Mouse (Mus musculus) right cerebral cortex, adult 2 months (tissue): Measurements from ENCODE around the gene Gm49711.
"Not testable (repeated sequence)": the region's sequence is repeated elsewhere in the genome, so short reads cannot be mapped to it uniquely, and the experiment has no call there.

ENCODE experiments used
- DNase-seq, 2 experiments: peaks; one replicate each; pipeline ENCODE4 v3.0.0; 2021 to 2022; ENCODE audit warnings: low spot score in 2 of 2

Gene Gm49711

DNA sequence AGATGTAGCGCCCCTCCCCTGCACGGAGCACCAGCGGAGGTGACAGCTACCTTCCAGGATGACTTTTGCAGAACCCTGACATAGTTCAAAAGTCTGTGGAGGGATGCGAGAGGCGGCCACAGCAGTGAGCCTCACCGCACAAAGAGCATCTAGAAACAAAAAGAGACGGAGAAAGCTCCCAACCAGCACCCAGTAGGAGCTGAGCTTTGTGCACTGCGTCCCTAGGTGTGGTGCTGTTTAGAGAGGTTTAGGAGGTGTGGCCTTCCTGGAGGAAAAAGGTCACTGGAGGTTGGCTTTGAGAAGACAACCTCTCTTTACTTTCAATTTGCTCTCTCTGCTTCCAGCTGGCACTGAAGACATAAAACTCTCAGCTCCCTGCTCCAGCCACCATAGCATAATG is 121.2 kb downstream of the Gm49711 start:
- DNase-seq, result no peak

DNA sequence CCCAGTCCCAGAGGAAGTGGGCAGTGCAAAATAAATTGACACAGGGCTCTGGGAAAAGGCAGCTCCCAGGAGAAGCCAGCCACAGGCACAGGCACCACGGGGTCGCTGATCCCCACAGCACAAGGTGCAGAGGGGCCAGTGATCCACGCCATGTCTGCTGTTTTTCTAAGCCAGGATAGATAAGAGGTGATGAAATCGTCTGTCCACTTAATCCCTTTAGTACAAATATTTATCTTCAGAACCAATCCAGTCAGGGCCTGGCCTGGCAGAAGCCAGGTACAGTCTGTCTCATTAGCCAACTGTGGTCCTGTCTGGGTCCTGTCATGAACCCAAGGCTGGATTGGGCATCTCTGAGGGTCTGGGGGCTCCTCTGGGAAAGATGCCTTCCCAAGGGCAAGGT is 125.4 kb downstream of the Gm49711 start:
- DNase-seq, result no peak

DNA sequence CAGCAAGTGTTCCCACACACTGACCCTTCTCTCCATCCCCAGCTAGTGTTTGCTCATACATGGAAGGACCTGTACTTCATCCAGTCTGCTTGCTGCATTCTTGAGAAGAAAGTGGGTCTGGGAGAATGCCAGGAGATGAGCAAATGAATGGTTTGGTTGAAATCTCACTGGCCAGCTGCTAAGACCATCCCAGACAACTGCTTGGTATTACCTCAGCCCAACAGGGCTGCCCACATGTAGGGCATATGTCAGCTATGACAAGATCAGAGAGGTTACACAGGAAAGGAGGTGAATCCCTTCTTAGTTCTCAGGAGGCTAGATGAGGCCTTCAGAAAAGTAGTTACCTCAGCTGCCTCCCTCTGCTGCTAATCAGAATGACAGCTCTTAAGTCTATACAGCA is 132.5 kb downstream of the Gm49711 start:
- no peak for DNase-seq

DNA sequence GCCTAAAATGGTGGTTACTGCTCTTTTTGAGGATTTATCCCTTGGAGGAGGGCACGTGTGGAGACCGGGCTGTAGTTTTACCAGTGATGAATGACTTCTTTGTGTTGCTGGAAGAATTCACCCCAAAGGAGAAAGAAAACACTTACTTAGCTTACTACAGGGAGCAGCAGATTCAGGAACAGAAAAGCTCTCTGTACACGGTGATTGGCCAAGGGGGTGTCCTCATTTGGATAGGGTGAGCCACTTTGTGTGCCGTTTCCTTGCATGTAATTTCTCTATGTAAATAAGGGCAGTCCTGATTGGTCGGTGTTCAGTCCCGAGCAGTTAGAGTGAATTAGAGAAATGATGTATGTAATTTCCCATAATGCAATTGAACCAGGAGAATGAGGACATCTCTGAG is 137.0 kb downstream of the Gm49711 start:
- DNase-seq, result no peak

DNA sequence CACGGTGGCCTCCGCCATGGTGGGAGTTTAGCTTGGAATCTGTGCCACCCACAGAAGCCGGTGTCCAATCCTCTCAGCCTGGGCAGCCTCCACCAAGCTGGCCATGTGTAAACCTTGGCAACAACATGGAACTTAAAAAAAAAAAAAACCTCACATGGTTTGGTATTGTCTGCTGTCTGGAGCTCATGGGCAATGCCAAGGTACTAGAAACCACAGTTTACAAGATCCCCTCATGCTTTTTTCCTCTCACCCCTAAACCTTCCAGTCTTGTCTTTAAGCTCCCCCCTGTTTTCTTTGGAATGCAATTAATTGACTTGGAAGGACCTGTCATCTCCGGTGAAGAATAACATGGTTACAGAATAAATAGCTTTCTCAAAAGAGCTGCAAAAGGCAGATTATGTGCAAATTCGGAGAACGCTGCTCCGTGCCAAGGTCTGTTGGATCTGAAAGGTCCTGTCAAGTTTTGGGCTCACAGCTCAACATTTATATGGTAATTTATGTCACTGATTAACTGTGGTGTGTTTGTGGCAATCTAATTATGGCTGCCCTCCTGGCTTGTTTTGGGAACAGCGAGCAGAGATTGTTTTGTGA is 138.7 kb downstream of the Gm49711 start:
- DNase-seq, result no peak

DNA sequence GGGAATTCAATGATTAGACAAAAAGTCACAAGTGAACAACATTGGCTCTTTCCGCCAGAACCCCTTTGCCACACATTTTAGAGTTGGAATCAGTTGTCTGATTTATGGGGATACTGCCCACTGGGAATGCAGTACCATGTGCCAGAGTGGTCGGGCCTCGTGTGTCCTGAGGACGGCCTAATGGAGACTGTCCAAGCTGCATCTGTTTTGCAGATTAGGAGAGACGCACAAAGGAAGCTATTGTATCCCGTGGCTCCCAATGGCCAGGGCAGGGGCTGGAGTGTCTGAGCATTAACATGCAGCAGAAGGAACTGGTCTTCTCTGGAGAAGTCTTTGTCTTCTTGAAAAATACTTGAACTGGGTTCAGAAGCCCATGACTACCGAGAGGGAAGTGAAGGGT is 142.5 kb downstream of the Gm49711 start:
- peak in 1 of 2 experiments; percentile 16 for DNase-seq

DNA sequence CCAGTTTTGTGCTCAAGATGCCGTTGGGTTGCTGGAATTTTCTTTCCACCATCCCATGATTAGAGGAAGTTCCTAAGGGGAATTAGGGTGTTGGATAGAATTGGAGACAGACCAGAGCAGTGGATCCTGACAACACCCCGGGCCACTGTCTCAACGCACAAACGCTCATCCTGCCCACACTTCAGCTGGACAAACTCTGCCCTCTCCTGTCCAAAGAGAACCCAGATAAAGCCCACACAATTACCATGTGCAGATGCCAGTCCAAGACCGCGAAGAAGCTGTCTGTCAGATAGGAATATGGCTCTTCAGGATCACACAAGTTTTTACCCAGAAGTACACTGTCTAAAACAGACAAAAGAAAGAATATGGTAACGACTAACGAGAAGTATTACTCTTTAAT is 145.5 kb downstream of the Gm49711 start:
- no peak for DNase-seq

DNA sequence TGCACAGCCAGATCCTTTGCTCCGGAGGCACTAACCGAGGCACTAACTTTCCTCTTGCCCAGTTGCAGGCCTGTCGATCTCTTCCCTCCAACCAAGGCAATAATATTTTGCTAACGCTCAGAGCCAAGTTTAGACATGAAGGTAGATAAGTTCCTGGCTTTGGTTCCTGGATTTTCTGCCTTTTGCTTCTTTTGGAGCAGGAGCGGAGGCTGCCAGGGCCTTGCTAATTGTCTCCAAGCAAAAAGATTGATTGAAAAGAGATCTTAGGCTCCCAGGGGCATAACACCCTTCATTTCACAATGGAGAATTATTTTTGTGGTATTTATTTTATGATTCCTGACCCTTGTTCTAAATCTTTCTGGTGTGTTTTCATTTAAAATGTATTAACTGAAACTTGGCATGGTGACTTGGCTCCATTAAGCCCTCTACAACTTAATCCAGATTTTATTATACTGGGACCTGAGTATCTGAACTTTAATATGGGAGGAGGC is 151.2 kb downstream of the Gm49711 start:
- DNase-seq, result no peak

DNA sequence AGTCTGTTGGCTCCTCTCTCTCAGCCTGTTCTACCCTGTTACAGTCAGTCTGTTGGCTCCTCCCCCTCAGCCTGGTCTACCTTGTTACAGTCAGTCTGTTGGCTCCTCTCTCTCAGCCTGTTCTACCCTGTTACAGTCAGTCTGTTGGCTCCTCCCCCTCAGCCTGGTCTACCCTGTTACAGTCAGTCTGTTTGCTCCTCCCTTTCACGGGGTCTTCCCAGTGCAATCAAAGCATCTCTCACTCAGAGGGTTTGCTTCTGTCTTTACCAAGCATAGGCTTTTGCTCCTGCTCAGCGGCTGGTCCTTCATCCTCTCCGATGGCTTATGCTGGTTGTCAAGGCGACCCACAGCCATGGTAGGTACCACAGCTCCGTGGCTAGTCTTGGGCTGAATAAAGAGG is 152.2 kb downstream of the Gm49711 start:
- not testable (repeated sequence) for DNase-seq

DNA sequence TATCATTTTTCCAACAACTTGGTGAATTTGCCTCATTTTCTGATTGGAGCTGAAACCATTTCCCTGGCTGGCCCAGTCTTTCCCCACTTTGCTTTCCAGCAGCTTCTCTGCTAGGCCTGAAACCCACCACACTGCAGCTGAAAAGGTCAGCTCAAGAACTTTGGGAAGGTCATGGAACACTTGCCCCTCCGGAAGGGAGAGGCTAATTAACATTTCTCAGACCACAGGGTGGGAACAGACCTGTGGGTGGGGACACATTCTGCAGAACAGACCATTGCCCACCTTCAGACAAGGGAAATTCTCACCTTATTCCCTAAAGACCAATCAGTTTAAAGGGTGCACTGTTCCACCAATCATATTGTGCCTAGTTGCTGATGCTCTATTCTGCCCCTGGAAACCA is 155.8 kb downstream of the Gm49711 start:
- not testable (repeated sequence) for DNase-seq

DNA sequence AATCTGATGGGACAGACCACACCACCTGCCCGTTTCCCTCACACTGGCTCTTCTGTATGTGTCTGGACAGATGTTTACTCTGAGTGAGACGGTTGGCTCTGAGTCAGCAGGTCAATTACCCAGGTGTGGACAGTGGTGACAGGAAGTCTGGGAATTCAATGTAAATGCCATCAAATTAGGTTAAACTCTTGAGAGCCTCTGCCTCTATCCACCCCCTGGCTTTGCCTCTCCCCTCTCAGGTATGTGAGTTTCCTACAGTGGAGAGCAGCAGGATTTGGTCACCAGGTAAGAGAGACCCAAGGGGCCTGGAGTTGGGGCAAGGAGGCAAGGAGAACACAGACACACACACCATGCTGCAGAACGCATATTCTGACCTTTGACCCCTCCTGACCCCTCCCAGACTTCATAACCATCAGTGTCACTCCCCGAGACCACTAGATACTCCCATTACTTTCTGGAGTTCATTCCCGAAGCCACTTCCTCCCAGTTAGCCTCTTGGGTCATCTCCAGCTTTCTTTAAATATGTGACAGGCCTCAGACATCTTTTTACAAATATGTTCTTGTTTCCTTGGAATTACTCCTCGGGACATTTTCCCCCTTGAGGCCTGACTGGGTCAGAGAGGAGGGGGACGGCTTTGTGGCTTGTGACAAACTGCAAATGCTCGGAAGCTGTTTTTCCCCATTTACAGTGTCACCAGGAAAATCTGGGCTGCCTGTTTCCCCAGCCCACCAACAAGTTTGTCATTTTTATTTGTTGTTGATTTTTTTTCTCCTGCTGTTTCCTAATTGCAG is 157.7 kb downstream of the Gm49711 start:
- no peak for DNase-seq

DNA sequence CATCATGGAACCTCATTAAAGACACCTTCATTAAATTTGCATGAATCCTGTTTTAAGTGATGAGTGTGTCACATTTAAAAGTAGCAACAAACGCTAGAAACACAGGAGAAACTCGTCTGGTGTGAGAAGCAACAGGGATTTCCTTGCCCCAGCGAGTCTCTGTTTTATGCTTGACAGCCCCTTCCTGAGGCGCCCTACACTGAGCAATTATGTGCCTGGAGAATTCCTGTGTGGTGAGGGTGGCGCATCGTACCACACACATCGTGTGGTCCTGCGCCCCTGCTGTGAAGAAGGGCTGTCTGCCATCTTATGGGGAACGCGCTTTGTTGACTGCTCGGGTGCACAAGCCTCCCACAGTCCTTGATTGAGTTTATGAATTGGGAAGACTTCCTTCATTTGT is 162.6 kb downstream of the Gm49711 start:
- no peak for DNase-seq

DNA sequence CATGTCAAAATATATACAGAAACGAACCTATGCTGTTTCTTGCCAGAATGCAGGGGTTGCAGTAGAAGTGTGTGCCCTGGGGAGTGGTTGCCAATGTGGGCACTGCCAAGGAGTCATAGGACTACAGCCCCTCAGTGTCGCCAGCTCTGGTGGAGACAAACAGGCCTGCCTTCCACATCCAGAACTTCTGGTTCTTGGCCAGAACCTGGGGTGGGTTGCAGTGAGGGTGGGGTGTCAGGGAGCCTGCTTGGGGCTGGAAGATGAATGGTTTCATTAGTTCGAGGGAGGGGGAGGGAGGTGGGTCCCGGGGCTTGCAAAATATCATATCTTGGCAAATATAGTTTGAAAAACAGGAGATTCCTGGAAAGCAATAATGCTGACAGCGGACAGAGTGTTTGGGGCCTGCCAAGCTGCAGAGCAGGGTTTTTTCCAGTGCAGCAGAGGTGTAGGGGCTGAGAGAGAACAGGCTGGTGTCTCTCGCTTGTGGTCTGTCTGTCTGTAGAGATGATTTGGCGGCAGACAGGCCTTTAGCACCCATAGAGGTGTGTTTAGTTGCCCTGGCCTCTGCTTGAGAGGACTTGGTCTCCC is 170.3 kb downstream of the Gm49711 start:
- no peak for DNase-seq

DNA sequence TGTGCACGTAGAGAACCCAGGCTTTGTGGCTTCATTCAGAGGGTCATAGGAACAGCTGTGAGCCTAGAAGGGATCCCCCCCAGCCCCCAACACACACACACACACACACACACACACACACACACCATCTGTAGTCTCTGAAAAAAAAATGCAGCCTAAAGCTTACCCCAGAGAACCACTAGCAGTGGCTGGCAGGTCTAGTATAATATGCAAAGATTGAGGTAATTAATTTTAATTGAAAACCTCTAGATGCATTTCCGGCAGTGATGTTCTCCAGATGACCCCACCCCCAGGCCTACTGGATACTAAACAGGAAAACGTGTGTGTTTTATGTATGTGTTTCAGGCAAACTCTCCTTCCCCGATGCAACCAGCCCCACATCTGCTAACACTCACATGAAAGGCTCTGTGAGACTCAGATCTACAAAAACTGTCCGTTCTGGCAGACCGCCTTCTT is 172.4 kb downstream of the Gm49711 start:
- DNase-seq, result no peak

DNA sequence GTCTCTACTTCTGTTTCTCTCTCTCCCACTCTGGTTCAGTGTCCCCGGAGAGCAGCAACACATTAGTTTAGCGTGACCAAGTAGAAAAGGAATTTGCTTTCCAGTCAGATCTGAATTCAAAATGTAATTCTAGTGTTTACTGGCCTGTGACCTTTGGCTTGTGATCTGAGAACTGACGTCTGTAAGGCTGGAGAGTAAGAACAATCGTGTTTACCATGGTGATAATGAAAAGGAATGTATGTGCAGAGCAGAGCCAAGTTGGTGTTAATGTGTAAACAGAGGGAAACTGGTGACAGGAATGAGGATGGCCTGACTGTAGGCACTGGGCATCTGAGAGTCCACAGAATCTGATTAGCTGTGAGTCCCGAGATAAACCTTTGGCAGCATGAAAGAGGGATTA is 176.4 kb downstream of the Gm49711 start:
- DNase-seq, result no peak

DNA sequence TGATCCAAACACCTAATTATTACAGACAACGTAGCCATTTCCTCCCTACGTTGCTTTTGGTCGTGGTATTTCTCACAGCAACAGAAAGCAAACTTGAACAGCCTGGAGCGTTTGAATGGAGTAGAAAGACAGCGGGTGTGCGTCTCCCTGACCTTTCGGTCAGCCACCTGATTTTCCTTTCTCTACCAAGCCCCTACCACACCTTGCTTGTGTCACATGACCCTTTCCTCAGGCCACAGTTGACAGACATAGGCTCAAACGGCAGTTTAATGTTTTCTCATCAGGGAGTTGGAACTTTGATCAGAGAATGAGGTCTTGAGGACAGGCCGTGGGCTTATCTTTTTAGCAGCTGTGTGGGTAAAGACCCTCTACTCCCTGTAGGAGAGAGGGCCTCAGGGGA is 177.1 kb downstream of the Gm49711 start:
- no peak for DNase-seq
